Mouse (Mus musculus) C2C12 (cell line): ENCODE data around the gene Lpp.

Experiments
- CTCF ChIP-seq: IDR thresholded peaks from one replicate; pipeline ENCODE4 v1.5.1; 2011; ENCODE audit not compliant: control insufficient read depth, insufficient read depth, insufficient read length
- FOSL1 ChIP-seq: IDR thresholded peaks from one replicate; pipeline ENCODE4 v1.8.0; 2011; ENCODE audit warnings: mild to moderate bottlenecking, low read length; ENCODE audit not compliant: poor library complexity, insufficient read depth, severe bottlenecking
- MAX ChIP-seq: IDR thresholded peaks from one replicate; pipeline ENCODE4 v1.6.1; 2011; ENCODE audit warnings: mild to moderate bottlenecking, control low read depth
- MYOD1 ChIP-seq: IDR thresholded peaks from one replicate; pipeline ENCODE4 v1.6.1; 2011; ENCODE audit warnings: low read depth; ENCODE audit not compliant: control insufficient read depth, insufficient read length

DNA sequence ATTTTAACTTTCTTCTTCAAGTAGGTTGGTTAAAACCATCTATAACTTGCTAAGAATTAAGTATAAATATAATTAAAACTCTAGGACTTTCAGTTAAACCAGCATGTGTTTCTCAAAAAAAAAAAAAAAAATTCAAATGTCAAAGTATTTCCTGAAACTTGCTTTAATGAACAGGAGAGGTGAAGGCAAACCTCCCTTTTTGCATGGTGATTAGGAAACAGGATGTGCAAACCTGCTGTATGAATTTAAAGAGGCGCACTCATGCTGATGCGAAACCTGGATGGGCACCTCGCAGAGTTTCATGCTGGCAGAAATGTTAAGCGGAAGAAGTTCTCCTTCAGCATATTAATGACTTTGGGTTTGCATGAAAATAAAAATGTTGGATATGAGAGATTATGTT, 119.9 kb downstream of the Lpp start:
- TF ChIP-seq CTCF: no peak
- TF ChIP-seq MAX: no peak
- no peak for TF ChIP-seq MYOD1
- TF ChIP-seq FOSL1: no peak
